Mouse (Mus musculus) frontal cortex, adult 2 months (tissue): Measurements from ENCODE around the gene Aifm2. TPM values are rescaled to one million over a fixed set of nuclear protein-coding genes. Genes with fewer than 3 reads are reported as not detected.

Experiments
- DNase-seq, 2 experiments: peaks; one replicate each; pipeline ENCODE4 v3.0.0; 2022; ENCODE audit warnings: low spot score in 1 of 2; ENCODE audit errors: extremely low spot score in 1 of 2
- polyA plus RNA-seq: library from polyadenylated mRNA; depleted of rRNA; stranded (reverse); fragments of >200 nt; gene quantifications from 2 replicates; pipeline ENCODE4 v1.2.3, GENCODE M21; 2012; rRNA removed

The Aifm2 gene
- polyA plus RNA-seq: 10.7 and 13.3 TPM in 2 replicates

DNA sequence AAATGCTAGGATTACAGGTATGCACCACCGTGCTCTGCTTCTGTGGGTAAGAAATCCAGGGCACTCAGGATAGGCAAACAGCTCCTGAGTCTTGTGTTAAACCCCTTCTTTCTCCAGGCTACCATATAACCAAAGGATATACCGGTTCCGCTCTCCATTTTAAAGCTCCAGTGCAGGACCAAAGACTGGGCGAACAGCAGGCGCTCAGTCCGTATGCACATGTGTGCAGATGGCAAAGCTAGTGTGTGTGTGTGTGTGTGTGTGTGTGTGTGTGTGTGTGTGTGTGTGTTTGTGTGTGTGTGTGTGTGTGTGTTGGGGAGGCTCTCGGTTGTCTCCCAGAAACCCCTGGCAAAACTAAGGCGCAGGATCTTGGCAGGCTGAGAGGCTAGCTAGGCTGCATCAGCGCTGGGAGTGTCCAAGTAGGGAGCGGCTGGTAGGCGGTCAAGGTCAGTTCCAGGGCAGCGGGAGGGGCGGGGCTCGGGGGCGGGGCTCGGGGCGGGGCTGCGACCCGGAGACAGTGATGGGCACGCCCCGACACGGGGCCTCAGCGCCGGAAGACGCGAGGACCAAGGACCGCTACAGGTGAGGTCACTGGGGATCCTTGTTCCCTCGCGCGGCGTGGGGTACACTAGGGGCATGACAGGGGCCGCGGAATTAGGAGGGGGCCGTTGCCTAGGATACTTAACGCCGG, at the start of gene Aifm2:
Aifm2 (plus strand) TSS at position 493 of the 691 bp plus-strand sequence.
- DNase-seq: peak in 1 of 2 experiments; percentile 23

DNA sequence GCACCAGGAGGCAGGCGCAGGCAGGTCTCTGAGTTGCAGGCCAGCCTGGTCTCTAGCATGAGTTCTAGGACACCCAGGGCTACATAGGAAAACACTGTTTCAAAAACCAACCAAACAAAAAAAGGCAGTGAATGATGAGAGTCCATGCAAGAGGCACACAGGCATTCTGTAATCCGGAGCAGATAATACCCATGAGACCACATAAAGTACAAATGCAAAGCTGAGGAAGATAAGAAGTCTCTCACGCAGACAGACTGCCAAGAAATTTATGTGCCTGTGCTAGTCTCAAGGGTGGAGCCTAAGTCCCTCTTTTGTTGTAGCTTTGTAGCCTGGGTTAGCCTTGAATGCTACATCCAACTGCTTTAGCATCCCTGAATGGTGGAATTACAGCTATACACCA, 49.4 kb upstream of the Aifm2 start:
- DNase-seq: no peak

DNA sequence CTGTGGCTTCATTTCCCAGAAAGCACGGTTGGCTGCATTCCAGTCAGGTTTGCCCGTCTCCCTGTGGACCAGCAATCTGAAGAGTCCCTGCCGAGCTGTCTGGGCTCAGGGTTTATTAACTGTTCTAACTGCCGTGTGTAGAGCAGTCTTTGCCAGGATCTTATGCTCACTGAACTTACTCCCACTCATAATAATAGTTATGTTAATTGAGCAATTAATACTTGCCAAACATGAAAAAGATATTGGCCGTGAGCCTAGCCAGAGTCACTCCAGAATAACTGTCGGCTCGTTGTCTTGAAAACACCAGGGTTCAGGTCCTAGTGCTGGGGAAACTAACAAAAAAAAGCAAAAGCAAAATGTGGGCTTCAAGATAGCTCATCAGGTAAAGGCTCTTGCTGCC, 45.8 kb upstream of the Aifm2 start:
- no peak for DNase-seq

DNA sequence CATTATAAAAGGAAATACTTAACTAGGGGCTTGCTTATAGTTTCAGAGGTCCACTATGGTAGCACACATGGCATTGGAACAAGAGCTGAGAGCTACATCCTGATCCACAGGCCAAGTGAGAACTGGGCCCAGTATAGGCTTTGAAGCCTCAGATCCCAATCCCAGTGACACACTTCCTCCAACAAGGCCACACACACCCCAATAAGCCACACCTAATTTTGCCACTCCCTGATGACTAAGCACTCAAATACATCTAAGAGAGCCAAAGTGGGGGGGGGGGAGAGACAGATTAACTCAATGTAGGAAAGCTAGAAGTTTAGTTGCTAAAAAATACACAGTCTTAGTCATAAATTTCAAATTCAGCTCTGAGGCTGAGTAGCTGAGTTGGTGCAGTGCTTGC, 45.2 kb upstream of the Aifm2 start:
- DNase-seq: no peak

DNA sequence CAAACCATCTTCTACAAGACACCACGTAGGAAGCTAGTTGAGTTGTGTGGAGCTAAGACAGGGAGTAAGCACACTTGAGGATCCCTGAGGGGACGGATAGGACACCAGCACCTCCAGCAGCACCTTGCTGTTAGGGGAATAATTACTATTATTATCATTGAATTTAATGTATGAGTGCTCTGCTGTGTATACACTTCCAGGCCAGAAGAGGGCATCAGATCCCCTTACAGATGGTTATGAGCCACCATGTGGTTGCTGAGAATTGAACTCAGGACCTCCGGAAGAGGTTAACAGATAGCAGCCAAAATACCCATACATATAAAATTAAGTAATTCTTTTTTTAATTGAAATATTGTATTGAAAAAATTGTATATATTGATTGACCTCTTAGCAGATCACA, 44.3 kb upstream of the Aifm2 start:
- DNase-seq: no peak

DNA sequence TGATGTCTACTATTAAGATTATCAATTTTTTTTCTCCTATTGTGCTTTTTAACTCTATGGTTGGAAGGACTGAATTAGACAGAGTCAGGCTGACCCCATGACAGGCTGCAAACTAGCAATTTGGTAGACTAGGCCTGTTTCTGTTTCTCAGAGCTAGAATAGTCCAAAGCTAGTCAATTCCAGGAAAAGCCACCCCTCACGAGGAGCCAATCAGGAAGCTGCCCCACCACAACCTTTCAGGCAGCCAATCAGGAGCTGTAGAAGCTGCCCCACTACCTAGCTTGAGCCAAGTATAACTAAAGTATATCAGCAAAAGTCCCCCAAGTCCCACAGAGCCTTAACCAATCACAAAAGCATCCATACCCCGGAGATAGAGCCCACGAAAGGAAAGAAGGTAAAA, 39.1 kb upstream of the Aifm2 start:
- DNase-seq: no peak

GRCm38 (mm10) chr10:61679545-61679944, 35.5 kb upstream of the Aifm2 start:
- no peak for DNase-seq

- peak; percentile 96 to 98 for DNase-seq
Measured at GRCm38 (mm10) chr10:61680015-61680913, 34.8 kb upstream of the Aifm2 start, which contains the start of gene Sar1a. TSS of gene Sar1a (plus strand) at chr10:61680299.

GRCm38 (mm10) chr10:61689405-61689804, 25.7 kb upstream of the Aifm2 start:
- DNase-seq: no peak

DNA sequence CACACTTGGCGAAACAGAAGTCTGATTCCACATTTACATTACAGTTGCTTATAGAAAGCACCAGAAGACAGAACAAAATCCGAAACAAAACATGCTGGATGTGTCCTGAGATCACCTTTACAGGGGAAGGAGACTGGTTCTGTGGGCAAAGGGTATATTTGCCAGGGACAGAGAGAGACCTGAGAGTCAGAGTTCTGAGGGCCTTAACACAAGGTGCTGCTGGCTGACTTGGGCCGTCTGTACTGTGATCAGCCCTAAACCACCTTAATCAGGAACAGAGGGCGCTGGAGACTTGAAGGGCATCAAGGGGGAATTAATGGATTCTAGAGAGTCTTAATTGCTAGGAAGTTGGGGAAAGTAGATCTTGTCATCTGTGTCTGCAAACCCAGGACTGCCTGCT, 21.5 kb upstream of the Aifm2 start:
- DNase-seq: no peak

- DNase-seq: peak; percentile 96 to 99
Measured at GRCm38 (mm10) chr10:61694870-61695670, 20.0 kb upstream of the Aifm2 start, which contains the start of gene Tysnd1. TSS of gene Tysnd1 (plus strand) at chr10:61695514.

DNA sequence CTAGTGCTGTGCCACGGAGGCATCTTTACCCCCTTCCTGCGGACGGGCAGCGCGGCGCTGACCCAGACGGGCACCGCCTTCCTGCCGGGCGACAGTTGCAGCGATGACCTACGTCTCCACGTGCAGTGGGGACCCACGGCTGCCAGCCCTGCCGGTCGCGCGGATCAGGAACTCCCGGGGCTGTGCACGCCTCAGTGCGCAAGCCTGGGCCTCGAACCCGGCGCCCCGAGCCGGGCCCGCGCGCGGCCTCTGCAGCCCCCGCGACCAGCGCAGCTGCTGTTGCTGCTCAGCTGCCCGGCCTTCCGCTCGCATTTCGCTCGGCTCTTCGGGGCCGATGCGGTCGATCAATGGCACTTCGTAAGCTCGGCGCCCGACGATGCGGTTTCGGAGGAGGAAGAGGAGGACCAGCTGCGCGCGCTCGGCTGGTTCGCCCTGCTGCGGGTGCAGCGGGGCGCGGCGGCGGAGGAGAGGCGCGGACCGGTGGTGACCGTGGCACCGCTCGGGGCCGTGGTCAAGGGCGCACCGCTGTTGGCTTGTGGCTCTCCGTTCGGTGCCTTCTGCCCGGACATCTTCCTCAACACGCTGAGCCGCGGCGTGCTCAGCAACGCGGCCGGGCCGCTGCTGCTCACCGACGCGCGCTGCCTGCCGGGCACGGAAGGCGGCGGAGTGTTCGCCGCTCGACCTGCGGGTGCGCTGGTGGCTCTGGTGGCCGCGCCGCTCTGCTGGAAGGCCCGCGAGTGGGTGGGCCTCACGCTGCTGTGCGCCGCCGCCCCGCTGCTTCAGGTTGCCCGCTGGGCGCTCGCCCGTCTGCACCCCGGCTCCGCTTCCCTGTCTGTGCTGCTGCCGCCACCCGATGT, 19.1 kb upstream of the Aifm2 start:
- DNase-seq: no peak

GRCm38 (mm10) chr10:61696560-61696823, 18.6 kb upstream of the Aifm2 start:
- no peak for DNase-seq

GRCm38 (mm10) chr10:61697028-61697427, 18.0 kb upstream of the Aifm2 start:
- DNase-seq: no peak

DNA sequence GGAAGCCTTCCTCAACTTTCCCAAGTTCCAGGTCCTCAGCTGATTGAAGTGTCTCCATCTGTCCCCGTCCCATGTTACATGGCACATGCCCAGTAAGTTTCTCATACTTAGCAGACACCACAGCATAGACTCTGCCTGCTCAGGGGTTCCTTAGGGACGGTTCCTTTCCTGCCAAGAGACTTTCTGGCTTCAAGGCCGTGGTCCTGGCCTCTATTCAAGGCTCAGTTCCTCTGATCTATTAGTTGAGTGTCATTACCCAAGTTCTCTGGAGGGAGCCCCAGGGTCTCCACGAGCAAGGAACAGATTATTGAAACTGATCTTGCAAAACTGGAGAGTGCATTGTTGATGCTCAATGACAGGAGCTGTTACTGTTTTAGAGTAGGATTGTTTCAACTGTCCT, 10.4 kb upstream of the Aifm2 start:
- DNase-seq: no peak

DNA sequence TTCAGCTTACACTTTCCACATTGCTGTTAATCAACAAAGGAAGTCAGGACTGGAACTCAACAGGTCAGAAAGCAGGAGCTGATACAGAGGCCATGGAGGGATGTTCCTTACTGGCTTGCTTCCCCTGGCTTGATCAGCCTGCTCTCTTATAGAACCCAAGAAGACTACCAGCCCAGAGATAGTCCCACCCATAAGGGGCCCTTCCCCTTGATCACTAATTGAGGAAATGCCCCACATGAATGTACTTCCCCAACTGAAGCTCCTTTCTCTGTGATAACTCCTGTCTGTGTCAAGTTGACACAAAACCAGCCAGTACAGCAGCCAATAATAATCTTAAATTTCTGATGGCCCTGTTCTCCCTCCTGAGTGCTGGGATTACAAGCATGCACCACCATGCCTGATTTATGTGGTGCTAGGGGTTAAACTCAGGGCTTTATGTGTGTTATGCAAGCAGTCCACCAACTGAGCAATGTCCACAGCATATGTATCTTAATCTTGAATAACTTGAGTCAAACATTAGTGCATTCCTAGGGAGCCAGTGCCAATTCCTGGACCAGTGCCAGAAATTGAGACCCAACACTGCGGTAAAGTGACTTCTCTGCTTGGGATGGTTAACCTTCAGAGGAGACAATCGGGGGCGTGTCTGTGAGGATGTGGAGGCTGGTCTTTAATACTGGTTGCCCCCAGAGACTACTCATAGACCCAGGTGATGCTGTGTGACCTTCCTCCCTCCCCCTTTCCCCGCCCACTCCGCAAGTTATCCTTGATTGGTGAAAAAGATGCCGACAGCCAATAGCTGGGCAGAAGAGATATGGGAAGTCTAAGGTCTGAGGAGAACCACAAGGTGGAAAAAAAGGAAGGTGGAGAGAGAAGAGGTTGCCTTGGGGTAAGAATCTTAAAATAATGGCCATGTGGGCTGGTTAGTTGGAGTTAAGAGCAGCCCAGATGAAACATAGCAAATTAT, 8.4 kb upstream of the Aifm2 start:
- DNase-seq: no peak

GRCm38 (mm10) chr10:61713601-61714000, 1.5 kb upstream of the Aifm2 start:
- no peak for DNase-seq

GRCm38 (mm10) chr10:61714146-61714545, 917 bp upstream of the Aifm2 start:
- no peak for DNase-seq

DNA sequence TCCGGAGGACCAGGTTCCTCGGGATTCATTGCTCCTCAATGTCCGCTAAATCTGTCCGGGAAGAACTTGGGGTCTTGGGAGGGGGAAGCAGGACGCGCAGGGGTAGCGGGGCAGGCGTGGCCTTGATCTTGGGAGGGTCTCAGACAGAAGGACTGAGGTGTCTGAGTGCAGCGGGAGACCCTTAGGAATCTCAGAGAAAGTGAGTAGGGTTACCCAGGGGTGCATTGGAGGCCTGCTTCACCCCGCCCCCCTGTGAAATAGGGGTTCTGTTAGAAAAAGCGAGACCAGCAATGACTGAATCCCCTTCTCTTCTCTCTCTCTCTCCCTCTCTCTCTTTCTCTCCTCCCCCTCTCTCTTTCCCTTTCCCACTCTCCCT, 387 bp downstream of the Aifm2 start:
- no peak for DNase-seq
